Mouse (Mus musculus): ENCODE measurements at regions not wholly inside any gene's neighbourhood (a gene's known extent, or its start where the extent isn't known, plus 50 kb on each side); places are given as distances from the start of the nearest gene placed in this dataset.

DNA sequence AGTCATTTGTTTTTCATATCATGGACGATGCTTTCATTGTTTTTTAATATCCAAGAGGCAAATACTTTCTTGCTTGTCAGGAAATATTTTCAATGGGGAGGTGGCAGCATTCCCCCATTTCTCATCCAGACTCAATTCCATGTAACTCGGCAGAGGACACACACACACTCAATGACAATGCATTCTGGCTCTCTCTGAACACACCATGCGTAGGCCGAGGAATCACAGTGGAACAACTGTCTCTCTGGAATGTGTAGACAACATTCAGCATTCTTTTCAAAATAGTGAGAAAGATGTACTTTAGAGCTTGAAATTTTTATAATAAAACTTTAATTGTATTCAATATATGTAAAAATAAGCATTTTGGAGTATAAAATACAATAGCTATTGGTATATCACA is 265.5 kb downstream of the Ndfip2 start:
- Histone ChIP-seq H3K4me3 (no peak overlapping the region), H3K36me3 (no peaks in the 10 kb centered on the region), H3K9me3 (replicated peaks) (no peaks in the 10 kb centered on the region), H3K4me2 (replicated peaks) (no peak overlapping the region), H3K4me1 (no peaks in the 10 kb centered on the region), H3K27me3 (no peaks in the 10 kb centered on the region), H3K27ac (no peak overlapping the region), H3K9ac (no peak overlapping the region)
- 90% methylated on average over 4 of the region's 4 CpGs for WGBS
- no peak for ATAC-seq (ENCODE audit: low FRiP score)

DNA sequence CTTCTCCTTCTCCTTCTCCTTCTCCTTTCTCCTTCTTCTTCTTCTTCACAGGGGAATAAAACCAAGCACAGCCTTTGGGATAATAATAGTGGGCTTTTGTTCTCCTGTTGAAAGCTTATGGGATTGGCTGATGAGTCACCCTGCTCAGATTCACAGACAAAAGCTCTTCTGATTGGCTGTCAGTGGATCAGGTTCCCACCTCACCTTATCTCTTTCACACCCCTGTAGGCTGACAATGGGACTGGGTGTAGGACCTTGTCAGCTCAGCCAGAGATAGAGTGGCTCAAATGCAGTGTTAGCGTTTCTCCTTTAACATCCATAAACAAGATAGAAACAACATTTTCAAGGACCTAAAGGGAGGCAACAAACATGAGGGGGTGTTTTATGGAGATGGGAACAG is 263.9 kb downstream of the Ndfip2 start:
- Histone ChIP-seq H3K4me2 (replicated peaks) (no peak overlapping the region), H3K4me3 (no peak overlapping the region), H3K9me3 (replicated peaks) (no peaks in the 10 kb centered on the region), H3K27me3 (no peaks in the 10 kb centered on the region), H3K9ac (no peak overlapping the region), H3K27ac (no peak overlapping the region), H3K4me1 (no peaks in the 10 kb centered on the region), H3K36me3 (no peaks in the 10 kb centered on the region)
- no peak for ATAC-seq (ENCODE audit: low FRiP score)
- 81% methylated on average over 1 of the region's 1 CpGs for WGBS

DNA sequence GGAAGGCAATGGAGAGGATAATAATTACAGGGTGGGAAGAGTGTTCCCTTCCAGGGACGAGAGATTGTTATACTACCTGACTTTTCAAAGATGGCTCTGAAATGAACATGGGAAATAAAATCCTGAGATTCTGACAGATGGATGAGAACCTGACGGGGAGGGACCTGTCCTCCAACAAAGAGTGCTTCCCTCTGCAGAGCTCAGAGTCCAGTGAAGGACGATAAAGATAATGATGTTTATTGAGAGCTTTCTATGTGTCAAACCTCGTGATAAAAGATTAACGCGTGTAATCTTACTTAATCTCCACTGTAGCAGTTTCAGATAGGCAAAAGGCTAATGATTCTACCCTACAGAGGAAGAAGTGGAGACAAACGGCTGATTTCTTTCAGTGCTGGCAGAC is 260.3 kb downstream of the Ndfip2 start:
- WGBS = 71% methylated on average over 7 of the region's 7 CpGs
- H3K4me2 ChIP-seq (replicated peaks) = no peak overlapping the region
- no peak for ATAC-seq (ENCODE audit: low FRiP score)
- H3K27ac ChIP-seq = no peak overlapping the region
- no peaks in the 10 kb centered on the region for H3K4me1 ChIP-seq
- H3K4me3 ChIP-seq = no peak overlapping the region
- no peaks in the 10 kb centered on the region for H3K36me3 ChIP-seq
- no peak overlapping the region for H3K9ac ChIP-seq
- H3K9me3 ChIP-seq (replicated peaks) = no peaks in the 10 kb centered on the region
- no peaks in the 10 kb centered on the region for H3K27me3 ChIP-seq

DNA sequence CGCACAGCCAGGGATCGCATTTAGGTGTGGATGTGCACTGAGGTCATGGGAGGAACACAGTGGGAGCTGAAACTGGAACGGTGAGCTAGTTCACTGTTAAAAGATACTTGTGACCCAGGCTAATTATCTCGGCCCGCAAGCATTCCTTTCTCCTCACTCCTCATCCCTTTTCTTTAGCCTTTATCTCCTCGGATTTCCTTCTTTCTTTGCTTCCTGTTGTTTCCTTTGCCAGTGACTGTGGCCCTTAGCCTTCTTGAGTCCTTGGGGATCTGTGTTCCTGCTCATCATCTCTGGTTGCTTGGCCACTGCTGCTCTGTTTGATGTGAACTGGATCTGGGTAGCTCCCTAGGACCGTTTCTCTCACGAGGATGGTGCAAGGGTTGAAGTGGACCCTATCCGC is 256.0 kb downstream of the Ndfip2 start:
- Histone ChIP-seq H3K9ac (no peak overlapping the region), H3K36me3 (no peaks in the 10 kb centered on the region), H3K27me3 (no peaks in the 10 kb centered on the region), H3K27ac (no peak overlapping the region), H3K4me2 (replicated peaks) (no peak overlapping the region), H3K4me1 (no peaks in the 10 kb centered on the region), H3K9me3 (replicated peaks) (no peaks in the 10 kb centered on the region), H3K4me3 (no peak overlapping the region)
- WGBS = 70% methylated on average over 9 of the region's 9 CpGs
- ATAC-seq (ENCODE audit: low FRiP score) = no peak

DNA sequence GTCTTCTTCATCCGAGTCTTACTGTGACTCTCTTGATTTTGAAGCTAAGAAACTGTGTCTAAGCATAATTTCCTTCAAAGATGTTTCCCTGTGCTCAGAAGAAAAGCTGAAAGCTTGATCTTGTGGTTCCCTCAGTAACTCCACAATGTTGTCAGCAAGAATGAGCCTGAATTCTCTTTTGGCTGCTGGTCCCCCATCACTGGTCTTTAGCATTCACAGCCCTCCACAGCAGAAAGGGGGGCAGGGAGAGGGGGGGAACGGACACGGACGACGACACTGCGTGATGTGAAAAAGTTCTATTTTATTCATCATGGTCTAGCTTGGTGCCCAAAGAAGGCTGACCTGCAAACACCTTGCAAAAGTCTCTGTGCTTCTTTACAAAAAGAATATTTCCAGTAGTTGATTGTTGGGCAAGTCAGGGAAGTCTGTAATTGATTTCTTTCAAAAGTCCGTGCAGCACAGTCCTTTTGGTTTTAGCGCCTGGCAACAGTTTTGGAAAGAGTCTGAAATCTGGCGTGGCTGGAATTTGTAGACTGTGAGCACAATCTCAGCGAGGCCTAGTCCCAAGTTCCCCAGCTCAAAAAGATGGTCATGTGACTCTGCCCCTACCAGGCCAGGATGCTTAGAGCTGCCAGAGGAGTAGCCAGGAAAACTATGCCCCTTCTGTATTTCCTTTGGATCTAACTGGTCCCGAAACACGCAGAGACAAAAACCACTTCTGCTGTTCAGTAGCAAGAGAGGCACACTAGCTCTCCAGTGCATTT is 254.7 kb downstream of the Ndfip2 start:
- no peaks in the 10 kb centered on the region for H3K9me3 ChIP-seq (replicated peaks)
- H3K36me3 ChIP-seq = no peaks in the 10 kb centered on the region
- no peak overlapping the region for H3K9ac ChIP-seq
- H3K27me3 ChIP-seq = no peaks in the 10 kb centered on the region
- peak; percentile 40; the same call in 1 of the 2 replicates for ATAC-seq (ENCODE audit: low FRiP score)
- no peak overlapping the region for H3K4me3 ChIP-seq
- no peak overlapping the region for H3K27ac ChIP-seq
- H3K4me1 ChIP-seq = no peaks in the 10 kb centered on the region
- 74% methylated on average over 12 of the region's 12 CpGs for WGBS
- no peak overlapping the region for H3K4me2 ChIP-seq (replicated peaks)

DNA sequence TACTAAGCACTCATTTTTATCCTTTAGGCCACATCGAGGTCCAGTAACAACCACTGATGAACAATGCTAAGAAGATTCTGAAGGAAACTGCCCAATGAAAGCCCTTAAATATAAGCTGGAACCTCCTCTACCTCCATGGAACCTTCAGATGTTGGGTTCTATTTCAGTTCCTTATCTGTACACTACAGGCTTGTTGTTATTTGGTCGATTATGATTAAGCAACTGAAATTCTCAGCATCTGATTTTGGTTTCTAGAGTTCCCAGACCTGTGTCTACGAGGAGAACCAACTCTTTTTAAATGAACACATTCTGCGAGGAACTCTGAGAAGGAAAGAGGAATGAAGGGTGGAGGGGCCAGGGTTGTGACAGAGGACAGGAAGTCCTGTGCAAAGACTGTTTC is 253.5 kb downstream of the Ndfip2 start:
- Histone ChIP-seq H3K4me1 (no peaks in the 10 kb centered on the region), H3K4me2 (replicated peaks) (no peak overlapping the region), H3K9ac (no peak overlapping the region), H3K9me3 (replicated peaks) (no peaks in the 10 kb centered on the region), H3K36me3 (no peaks in the 10 kb centered on the region), H3K4me3 (no peak overlapping the region), H3K27ac (no peak overlapping the region), H3K27me3 (no peaks in the 10 kb centered on the region)
- 92% methylated on average over 4 of the region's 4 CpGs for WGBS
- ATAC-seq (ENCODE audit: low FRiP score) = no peak

DNA sequence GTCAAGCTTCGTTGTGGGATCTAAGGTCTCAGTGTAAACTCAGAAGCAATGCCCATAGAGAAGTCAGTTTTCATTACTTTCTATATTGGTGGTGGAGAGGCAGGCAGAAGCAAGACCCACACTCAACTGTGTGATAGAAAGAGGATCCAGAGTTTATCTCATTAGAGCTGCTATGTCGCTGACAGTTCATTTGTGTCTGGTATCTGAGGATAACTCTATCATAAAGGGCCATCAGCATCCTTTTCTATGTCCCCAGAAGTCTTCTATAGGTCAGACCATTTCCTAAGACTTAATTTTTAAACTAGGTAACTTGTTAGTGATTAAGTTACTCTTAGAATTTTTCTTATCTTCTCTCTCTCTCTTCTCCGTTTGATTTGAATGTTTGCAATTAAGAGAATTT is 252.8 kb downstream of the Ndfip2 start:
- 93% methylated on average over 3 of the region's 3 CpGs for WGBS
- no peak overlapping the region for H3K27ac ChIP-seq
- no peaks in the 10 kb centered on the region for H3K27me3 ChIP-seq
- no peak overlapping the region for H3K4me2 ChIP-seq (replicated peaks)
- no peak overlapping the region for H3K9ac ChIP-seq
- H3K4me3 ChIP-seq = no peak overlapping the region
- no peak for ATAC-seq (ENCODE audit: low FRiP score)
- H3K9me3 ChIP-seq (replicated peaks) = no peaks in the 10 kb centered on the region
- H3K36me3 ChIP-seq = no peaks in the 10 kb centered on the region
- H3K4me1 ChIP-seq = no peaks in the 10 kb centered on the region

DNA sequence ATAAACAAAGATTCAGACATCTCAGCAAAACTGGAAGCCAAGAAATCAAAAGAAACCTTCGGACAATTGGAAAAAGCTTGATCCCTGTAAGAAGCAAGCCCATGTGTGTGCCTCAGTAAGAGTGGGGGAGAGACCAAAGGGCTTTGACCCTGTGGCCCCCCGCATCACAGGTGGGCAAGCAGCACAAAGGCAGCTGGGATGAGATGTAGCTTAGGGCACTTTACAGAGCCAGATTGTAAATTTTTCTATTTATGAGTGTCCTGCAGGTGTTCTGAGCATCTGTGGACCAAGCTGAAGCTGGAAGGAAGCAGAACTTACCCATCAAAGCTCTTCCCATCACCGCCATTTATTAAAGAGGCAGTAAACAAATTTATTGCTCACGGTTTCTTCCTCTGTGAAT is 246.9 kb downstream of the Ndfip2 start:
- Histone ChIP-seq H3K27me3 (no peaks in the 10 kb centered on the region), H3K9me3 (replicated peaks) (no peaks in the 10 kb centered on the region), H3K36me3 (no peaks in the 10 kb centered on the region), H3K9ac (no peak overlapping the region), H3K4me1 (peaks cover 21% of the 10 kb centered on the region), H3K4me3 (no peak overlapping the region), H3K4me2 (replicated peaks) (no peak overlapping the region), H3K27ac (no peak overlapping the region)
- WGBS = 79% methylated on average over 4 of the region's 4 CpGs
- ATAC-seq (ENCODE audit: low FRiP score) = no peak

DNA sequence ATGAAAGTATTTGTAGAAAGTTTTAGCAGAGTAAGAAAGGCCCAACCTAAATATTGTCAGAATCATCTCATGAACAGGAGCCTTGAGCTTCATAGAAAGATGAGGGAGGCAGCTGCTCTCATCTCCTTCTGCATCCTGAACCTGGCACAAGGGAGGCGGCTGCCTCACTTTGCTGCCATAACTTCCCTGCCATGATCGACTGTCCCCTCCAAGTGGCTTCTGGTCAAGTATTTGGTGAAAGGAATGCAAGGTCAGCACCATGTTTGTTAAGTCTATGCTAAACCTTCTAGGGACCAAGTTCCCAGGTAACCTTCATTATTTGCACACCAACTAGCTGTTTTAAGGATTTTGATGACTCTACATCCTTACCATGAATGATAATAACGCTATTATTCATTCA is 246.0 kb downstream of the Ndfip2 start:
- 94% methylated on average over 3 of the region's 3 CpGs for WGBS
- Histone ChIP-seq H3K27ac (no peak overlapping the region), H3K36me3 (no peaks in the 10 kb centered on the region), H3K9me3 (replicated peaks) (no peaks in the 10 kb centered on the region), H3K27me3 (no peaks in the 10 kb centered on the region), H3K4me3 (no peak overlapping the region), H3K4me2 (replicated peaks) (no peak overlapping the region), H3K4me1 (peaks cover 28% of the 10 kb centered on the region), H3K9ac (no peak overlapping the region)
- ATAC-seq (ENCODE audit: low FRiP score) = no peak

DNA sequence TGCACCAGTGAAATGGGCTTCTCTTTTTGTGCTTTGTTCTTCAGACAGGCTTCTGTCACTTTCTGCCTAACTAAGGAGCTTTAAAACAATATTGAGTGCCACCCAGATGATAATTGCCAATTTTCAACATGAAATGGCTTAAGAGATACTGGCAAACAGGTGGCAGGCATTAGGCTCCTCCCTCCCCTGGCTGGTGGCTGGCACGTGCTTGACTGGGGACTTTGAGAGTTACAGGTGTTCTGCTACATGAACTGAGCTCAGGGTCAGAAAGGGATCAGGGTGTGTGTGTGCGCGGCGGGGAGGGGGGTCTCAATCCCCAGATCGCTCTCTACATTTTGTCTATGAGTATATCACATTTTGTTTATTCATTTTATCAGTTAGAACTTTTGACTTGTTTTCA is 245.4 kb downstream of the Ndfip2 start:
- no peak for ATAC-seq (ENCODE audit: low FRiP score)
- no peak overlapping the region for H3K4me2 ChIP-seq (replicated peaks)
- no peaks in the 10 kb centered on the region for H3K27me3 ChIP-seq
- no peak overlapping the region for H3K4me3 ChIP-seq
- WGBS = 79% methylated on average over 5 of the region's 5 CpGs
- H3K9ac ChIP-seq = no peak overlapping the region
- H3K27ac ChIP-seq = no peak overlapping the region
- peaks cover 34% of the 10 kb centered on the region for H3K4me1 ChIP-seq
- H3K9me3 ChIP-seq (replicated peaks) = no peaks in the 10 kb centered on the region
- H3K36me3 ChIP-seq = no peaks in the 10 kb centered on the region

DNA sequence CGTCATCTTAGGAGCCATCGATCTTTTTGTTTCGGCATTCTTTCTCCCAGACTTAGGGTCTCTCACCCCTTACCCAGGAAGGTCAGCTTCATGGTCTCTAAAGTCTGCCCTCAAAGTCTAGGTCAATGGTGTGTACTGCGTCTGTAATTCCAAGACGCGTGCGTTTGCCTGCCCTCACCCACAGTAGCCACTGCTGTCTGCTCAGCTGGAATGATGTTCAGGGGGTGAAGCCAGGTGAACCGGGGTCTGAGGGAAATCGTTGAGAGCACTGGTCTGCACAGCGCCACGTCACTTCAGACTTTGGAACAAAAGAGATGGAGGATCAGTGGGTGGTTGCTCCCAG is 244.2 kb downstream of the Ndfip2 start:
- H3K27me3 ChIP-seq = no peaks in the 10 kb centered on the region
- 9% methylated on average over 11 of the region's 11 CpGs for WGBS
- H3K4me1 ChIP-seq = peaks cover 41% of the 10 kb centered on the region
- H3K4me3 ChIP-seq = no peak overlapping the region
- no peaks in the 10 kb centered on the region for H3K9me3 ChIP-seq (replicated peaks)
- no peaks in the 10 kb centered on the region for H3K36me3 ChIP-seq
- H3K27ac ChIP-seq = no peak overlapping the region
- peak overlapping the region; percentile 34 for H3K4me2 ChIP-seq (replicated peaks)
- peak; percentile 29; the same call in 1 of the 2 replicates for ATAC-seq (ENCODE audit: low FRiP score)
- no peak overlapping the region for H3K9ac ChIP-seq

DNA sequence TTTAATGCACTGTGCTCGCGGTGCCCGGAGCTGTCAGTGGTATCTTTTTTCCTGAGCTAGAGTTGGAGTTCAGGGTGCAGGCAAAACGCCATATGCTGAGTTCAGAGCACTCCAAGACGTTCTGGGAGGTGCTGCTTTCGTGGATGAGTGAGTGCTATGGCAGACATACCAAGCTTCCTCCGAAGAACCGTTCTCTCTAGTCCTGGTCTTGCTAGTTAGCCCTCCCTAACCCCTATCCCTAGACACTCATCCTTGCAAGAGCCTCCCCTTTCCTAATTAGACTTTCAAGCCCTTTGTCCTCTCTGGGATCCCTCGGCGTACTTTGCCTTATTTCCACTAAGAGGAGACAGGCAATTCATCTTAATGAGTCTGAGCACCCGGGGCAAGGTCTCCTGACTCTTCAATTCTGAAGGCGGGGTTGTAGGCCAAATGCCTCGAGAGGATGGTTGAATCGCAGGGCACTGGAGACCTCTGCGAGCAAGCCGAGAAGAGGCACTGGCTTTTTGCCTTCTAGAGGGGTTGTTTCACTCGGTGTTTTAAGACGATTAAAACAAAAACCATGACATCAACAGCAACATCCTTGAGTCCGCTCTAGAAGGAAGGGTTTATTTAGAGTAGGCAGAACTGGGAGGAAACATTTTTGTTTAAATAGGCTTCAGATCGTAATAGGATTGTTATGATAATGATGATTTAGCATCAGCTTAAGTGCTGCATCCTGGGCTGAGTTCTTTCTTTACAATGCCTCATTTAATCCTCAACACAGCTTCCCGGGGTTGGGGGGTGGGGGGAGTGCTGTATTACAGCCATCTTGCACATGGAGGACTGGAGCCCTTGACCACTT is 243.6 kb downstream of the Ndfip2 start:
- Histone ChIP-seq H3K27ac (peak overlapping the region; percentile 25), H3K4me3 (no peak overlapping the region), H3K9ac (no peak overlapping the region), H3K4me2 (replicated peaks) (peak overlapping the region; percentile 34), H3K4me1 (peaks cover 41% of the 10 kb centered on the region), H3K27me3 (no peaks in the 10 kb centered on the region), H3K9me3 (replicated peaks) (no peaks in the 10 kb centered on the region), H3K36me3 (no peaks in the 10 kb centered on the region)
- peak; percentile 36; the same call in 1 of the 2 replicates for ATAC-seq (ENCODE audit: low FRiP score)
- WGBS = 4% methylated on average over 21 of the region's 21 CpGs
